ENCODE assay signal across 12 mouse cellular contexts in genomic region chr7:25461336-25462032, GRCm38 (mm10). TPM values are rescaled to one million over a fixed set of nuclear protein-coding genes. Genes with fewer than 3 reads are reported as not detected.
DNase-seq lines count a peak whose midpoint lies in the region; ATAC-seq and TF ChIP-seq lines count a peak whose summit lies in the region.
"Not testable (repeated sequence)": the region's sequence is repeated elsewhere in the genome, so short reads cannot be mapped to it uniquely, and the experiment has no call there.
"Had no signal": no experiment of that assay in that cellular context is flagged by ENCODE, and none has a peak within 500 bp of the region (broad histone marks: within the 10 kb centered on the region; RNA-seq: fewer than 3 reads in every experiment).

No protein-coding gene starts in this region.

- not testable (repeated sequence) for H3K36me3 ChIP-seq in ES-Bruce4 (ENCODE audit: control insufficient read depth, insufficient read depth, low read length, poor library complexity, severe bottlenecking); embryonic facial prominence, embryonic 15.5 days; heart, embryonic 10.5 days; liver, postnatal 0 days (replicated peaks; ENCODE audit: insufficient read depth, low read length); neural tube, embryonic 13.5 days

- not testable (repeated sequence) for H3K4me1 ChIP-seq in ES-Bruce4 (ENCODE audit: control insufficient read depth, insufficient read depth, low read length); embryonic facial prominence, embryonic 15.5 days; heart, embryonic 10.5 days; liver, postnatal 0 days (ENCODE audit: insufficient read depth); neural tube, embryonic 13.5 days (replicated peaks)

- WGBS in embryonic facial prominence, embryonic 15.5 days: 36% methylated on average over 4 of the region's 5 CpGs
- WGBS in heart, embryonic 10.5 days: 82% methylated on average over 4 of the region's 5 CpGs
- 77% methylated on average over 4 of the region's 5 CpGs for WGBS in liver, postnatal 0 days (ENCODE audit: insufficient replicate concordance)
- 56% methylated on average over 4 of the region's 5 CpGs for WGBS in neural tube, embryonic 13.5 days

- H3K27ac ChIP-seq in ES-Bruce4 (ENCODE audit: insufficient read depth, low read length): 0 out of 2 replicates have a peak overlapping the region, but pooled peaks have one; percentile 44
- H3K27ac ChIP-seq in embryonic facial prominence, embryonic 15.5 days (replicated peaks); heart, embryonic 10.5 days; liver, postnatal 0 days (ENCODE audit: low read depth); neural tube, embryonic 13.5 days (replicated peaks): not testable (repeated sequence)

- not testable (repeated sequence) for H3K9ac ChIP-seq in ES-Bruce4 (ENCODE audit: low read depth, poor library complexity, severe bottlenecking); embryonic facial prominence, embryonic 15.5 days; liver, postnatal 0 days (replicated peaks); neural tube, embryonic 13.5 days

- not testable (repeated sequence) for TF ChIP-seq POLR2A in ES-Bruce4 (IDR thresholded peaks at IDR 0.05; ENCODE audit: insufficient read depth, low read length)

- DNase-seq in cerebellum, adult 11-12 months: peak; percentile 11
- peak; percentile 1 for DNase-seq in heart, embryonic 10.5 days (ENCODE audit: low spot score)
- peak; percentile 19 for DNase-seq in kidney, postnatal 10 days
- DNase-seq in layer of hippocampus, postnatal 14 days (ENCODE audit: low spot score in 2 of 2): peak; percentile 56 to 81
- DNase-seq in liver, postnatal 0 days: not testable (repeated sequence)

- TF ChIP-seq CTCF in ES-Bruce4 (IDR thresholded peaks at IDR 0.05; ENCODE audit: low read depth, low read length); liver, postnatal 0 days (IDR thresholded peaks at IDR 0.05; ENCODE audit: low read depth): not testable (repeated sequence)

- H3K9me3 ChIP-seq in ES-Bruce4 (replicated peaks; ENCODE audit: control insufficient read depth, insufficient read depth, low read length, poor library complexity, severe bottlenecking); embryonic facial prominence, embryonic 15.5 days (replicated peaks); heart, embryonic 10.5 days; liver, postnatal 0 days (ENCODE audit: low read length); neural tube, embryonic 13.5 days: not testable (repeated sequence)

- H3K4me2 ChIP-seq in embryonic facial prominence, embryonic 15.5 days (replicated peaks); liver, postnatal 0 days (ENCODE audit: low read depth, low read length); neural tube, embryonic 13.5 days: not testable (repeated sequence)

- ATAC-seq in embryonic facial prominence, embryonic 15.5 days (ENCODE audit: insufficient number of reproducible peaks, low FRiP score, low TSS enrichment, low read depth): peak; percentile 57
- ATAC-seq in liver, postnatal 0 days: peak; percentile 36; the same call in 1 of the 2 replicates
- ATAC-seq in neural tube, embryonic 13.5 days (ENCODE audit: low read depth): peak; percentile 84

- H3K27me3 ChIP-seq in ES-Bruce4 (ENCODE audit: control insufficient read depth, insufficient read depth, low read length, poor library complexity, severe bottlenecking); embryonic facial prominence, embryonic 15.5 days; heart, embryonic 10.5 days (ENCODE audit: insufficient read depth, poor library complexity, severe bottlenecking); liver, postnatal 0 days (ENCODE audit: insufficient read depth, low read length); neural tube, embryonic 13.5 days: not testable (repeated sequence)

- H3K4me3 ChIP-seq in ES-Bruce4 (ENCODE audit: low read depth, low read length); embryonic facial prominence, embryonic 15.5 days (replicated peaks); heart, embryonic 10.5 days; liver, postnatal 0 days (ENCODE audit: low read depth, low read length); neural tube, embryonic 13.5 days: not testable (repeated sequence)

- not testable (repeated sequence) for TF ChIP-seq EP300 in ES-Bruce4 (IDR thresholded peaks at IDR 0.05; ENCODE audit: insufficient read depth, low read depth, low read length); liver, postnatal 0 days (IDR thresholded peaks at IDR 0.05; ENCODE audit: low read depth)

RNA-seq across cellular contexts. Expression of gene Ceacam1, which starts 15.9 kb away (rescaled TPM):
- 1.1 and 1.5 TPM in 2 replicates for polyA plus RNA-seq in ES-Bruce4 (2011; ENCODE audit: insufficient read depth, insufficient read length, low read depth, missing spikeins)
- polyA plus RNA-seq in embryonic facial prominence, embryonic 15.5 days (2015; fragmentation: Nextera tagmentation; extraction: Ambion mirVana): 6.7 and 7.1 TPM in 2 replicates
- polyA plus RNA-seq in heart, embryonic 10.5 days (2016; fragmentation: Nextera tagmentation; extraction: Ambion mirVana): 1.3 and 1.6 TPM in 2 replicates
- total RNA-seq in layer of hippocampus, postnatal 14 days (2021): 1 to 10 TPM; 2.5 to 3.1 TPM
- polyA plus RNA-seq in liver, postnatal 0 days (2015; fragmentation: Nextera tagmentation; extraction: Ambion mirVana): 24.3 and 27.3 TPM in 2 replicates
- 1.5 and 2.2 TPM in 2 replicates for polyA plus RNA-seq in neural tube, embryonic 13.5 days (2015; fragmentation: Nextera tagmentation; extraction: Ambion mirVana)

RNA-seq across cellular contexts. Expression of gene Cxcl17, which starts 48.8 kb away (rescaled TPM):
- not detected in 2 replicates for polyA plus RNA-seq in ES-Bruce4 (2011; ENCODE audit: insufficient read depth, insufficient read length, low read depth, missing spikeins)
- polyA plus RNA-seq in embryonic facial prominence, embryonic 15.5 days (2015; fragmentation: Nextera tagmentation; extraction: Ambion mirVana): 1.9 and 4.3 TPM in 2 replicates
- 0.32 and 0.36 TPM in 2 replicates for polyA plus RNA-seq in heart, embryonic 10.5 days (2016; fragmentation: Nextera tagmentation; extraction: Ambion mirVana)
- total RNA-seq in layer of hippocampus, postnatal 14 days (2021): not detected
- polyA plus RNA-seq in liver, postnatal 0 days (2015; fragmentation: Nextera tagmentation; extraction: Ambion mirVana): not detected in 2 replicates
- 0.41 and 0.63 TPM in 2 replicates for polyA plus RNA-seq in neural tube, embryonic 13.5 days (2015; fragmentation: Nextera tagmentation; extraction: Ambion mirVana)
- total RNA-seq: adrenal gland, postnatal 36 days; granulocyte monocyte progenitor cell, adult 5-6 weeks had no signal
- polyA plus RNA-seq: frontal cortex, adult 2 months; inflammation-experienced regulatory T-cells, adult 6 months had no signal
